Mouse (Mus musculus) heart, embryonic 12.5 days (tissue): Measurements from ENCODE around the gene Klhdc8a. TPM values are rescaled to one million over a fixed set of nuclear protein-coding genes. Genes with fewer than 3 reads are reported as not detected.
"Not testable (repeated sequence)": the region's sequence is repeated elsewhere in the genome, so short reads cannot be mapped to it uniquely, and the experiment has no call there.

ENCODE experiments used
- ATAC-seq: fragments of 200-750 bp; cut with Nextera tagmentation; 2 replicates; pipeline ENCODE4 v1.8.0; 2017; ENCODE audit warnings: moderate TSS enrichment, moderate library complexity; ENCODE audit not compliant: insufficient number of reproducible peaks, low FRiP score
- H3K27ac ChIP-seq: fragments of 300-500 bp; sonication (generic); 2 replicates; pipeline ENCODE4 v1.5.1; 2016; ENCODE audit warnings: mild to moderate bottlenecking, moderate library complexity; ENCODE audit not compliant: poor library complexity, severe bottlenecking
- H3K27me3 ChIP-seq: fragments of 300-500 bp; sonication (generic); replicated peaks from 2 replicates; pipeline ENCODE4 v1.6.1; 2016; ENCODE audit warnings: mild to moderate bottlenecking, moderate library complexity
- H3K36me3 ChIP-seq: fragments of 300-500 bp; sonication (generic); 2 replicates; pipeline ENCODE4 v1.6.1; 2016; ENCODE audit warnings: mild to moderate bottlenecking, moderate library complexity
- H3K4me1 ChIP-seq: fragments of 300-500 bp; sonication (generic); replicated peaks from 2 replicates; pipeline ENCODE4 v1.6.1; 2016; ENCODE audit warnings: mild to moderate bottlenecking
- H3K4me2 ChIP-seq: fragments of 300-500 bp; sonication (generic); 2 replicates; pipeline ENCODE4 v1.6.1; 2016; ENCODE audit warnings: mild to moderate bottlenecking, moderate library complexity
- H3K4me3 ChIP-seq: fragments of 300-500 bp; sonication (generic); 2 replicates; pipeline ENCODE4 v1.5.1; 2016; ENCODE audit warnings: mild to moderate bottlenecking
- H3K9ac ChIP-seq: fragments of 300-500 bp; sonication (generic); 2 replicates; pipeline ENCODE4 v1.6.1; 2016; ENCODE audit warnings: mild to moderate bottlenecking, moderate library complexity
- H3K9me3 ChIP-seq: fragments of 300-500 bp; sonication (generic); replicated peaks from 2 replicates; pipeline ENCODE4 v1.6.1; 2016; ENCODE audit warnings: mild to moderate bottlenecking, moderate library complexity
- WGBS: fragments of 180-500 bp; shearing (Covaris S2); methylation state at CpG from one replicate; pipeline ENCODE4 v1.1.7; 2016; 5-methylcytosine and 5-hydroxymethylcytosine counted together
- polyA plus RNA-seq: library from polyadenylated mRNA; unstranded; fragments of >200 nt; fragmentation: Nextera tagmentation; extraction: Ambion mirVana; gene quantifications from 2 replicates; pipeline ENCODE4 v1.2.1, GENCODE M21; 2016

The Klhdc8a gene
- polyA plus RNA-seq, 1 experiment from 2014 or later, result 0.55 TPM

DNA sequence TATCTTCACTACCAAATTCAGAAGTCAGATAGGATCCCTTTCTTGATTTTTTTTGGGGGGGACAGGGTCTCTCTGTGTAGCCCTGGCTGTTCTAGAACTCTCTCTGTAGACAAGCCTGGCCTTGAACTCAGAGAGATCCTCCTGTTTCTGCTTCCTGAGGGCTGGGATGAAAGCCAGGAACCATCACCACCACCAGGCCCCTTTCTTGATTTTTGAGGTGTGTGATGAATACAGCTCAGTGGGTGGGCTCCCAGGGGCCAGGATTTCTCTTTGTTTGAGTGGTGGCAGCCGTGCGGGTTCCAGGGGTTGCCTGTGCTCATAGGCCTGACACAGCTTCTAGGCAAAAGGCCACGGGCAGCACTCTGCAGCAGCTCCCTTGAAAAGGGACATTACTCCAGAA, 27.2 kb upstream of the Klhdc8a start:
- Histone ChIP-seq H3K4me3 (no peak overlapping the region), H3K36me3 (no peaks in the 10 kb centered on the region), H3K9me3 (no peaks in the 10 kb centered on the region), H3K4me1 (peaks cover 29% of the 10 kb centered on the region), H3K27ac (no peak overlapping the region), H3K9ac (no peak overlapping the region), H3K27me3 (no peaks in the 10 kb centered on the region), H3K4me2 (no peak overlapping the region)
- no peak for ATAC-seq
- 80% methylated on average over 3 of the region's 3 CpGs for WGBS

DNA sequence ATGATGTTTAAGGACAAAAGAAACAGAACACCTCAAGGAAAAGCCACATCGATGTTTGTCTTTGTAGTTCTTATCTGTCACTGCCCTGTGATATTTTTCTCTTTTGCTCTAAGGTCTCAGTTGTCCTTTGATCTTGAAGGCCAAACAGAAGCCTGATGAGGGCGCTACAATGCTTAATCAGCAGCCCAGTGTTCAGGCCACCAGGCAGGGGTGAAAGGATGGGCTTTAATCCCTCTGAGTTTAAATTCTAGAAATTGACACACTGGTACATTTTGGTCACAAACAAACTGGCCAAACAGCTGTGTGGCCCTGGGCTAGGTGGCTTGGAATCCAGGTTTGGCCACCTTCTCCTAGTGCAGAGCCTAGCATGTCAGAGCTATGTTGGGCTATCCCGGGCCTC, 21.7 kb upstream of the Klhdc8a start:
- WGBS, result 57% methylated on average over 3 of the region's 3 CpGs
- H3K27ac ChIP-seq, result no peak overlapping the region
- no peaks in the 10 kb centered on the region for H3K9me3 ChIP-seq
- peaks cover 4% of the 10 kb centered on the region for H3K4me1 ChIP-seq
- no peak for ATAC-seq
- H3K27me3 ChIP-seq, result 0 out of 2 replicates have a peak, but pooled peaks cover under 1% of the 10 kb centered on the region
- no peak overlapping the region for H3K4me3 ChIP-seq
- no peak overlapping the region for H3K9ac ChIP-seq
- H3K36me3 ChIP-seq, result no peaks in the 10 kb centered on the region
- H3K4me2 ChIP-seq, result no peak overlapping the region

DNA sequence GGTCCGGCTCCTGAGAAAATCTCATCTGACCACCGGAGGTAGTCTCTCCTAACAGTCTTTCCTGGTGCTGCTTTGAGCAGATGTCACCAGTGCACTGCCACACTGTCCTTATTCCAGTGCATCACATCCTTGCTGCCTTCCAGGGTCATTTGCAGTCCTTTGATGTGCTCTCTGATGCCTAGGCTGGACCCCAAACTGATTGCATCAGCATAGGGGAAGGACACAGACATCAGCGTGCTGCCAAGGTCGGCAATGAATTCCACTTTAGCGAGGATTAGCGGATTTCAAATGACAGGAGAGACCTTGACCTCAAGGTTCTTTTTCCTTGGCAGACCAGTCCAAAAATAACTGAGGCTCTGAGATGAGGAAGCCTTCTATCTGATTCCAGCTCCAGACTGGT, 21.3 kb upstream of the Klhdc8a start:
- 53% methylated on average over 6 of the region's 6 CpGs for WGBS
- Histone ChIP-seq H3K4me1 (peaks cover 4% of the 10 kb centered on the region), H3K4me2 (no peak overlapping the region), H3K4me3 (no peak overlapping the region), H3K9ac (no peak overlapping the region), H3K36me3 (no peaks in the 10 kb centered on the region), H3K27ac (no peak overlapping the region), H3K9me3 (no peaks in the 10 kb centered on the region), H3K27me3 (0 out of 2 replicates have a peak, but pooled peaks cover 5% of the 10 kb centered on the region)
- ATAC-seq, result no peak

DNA sequence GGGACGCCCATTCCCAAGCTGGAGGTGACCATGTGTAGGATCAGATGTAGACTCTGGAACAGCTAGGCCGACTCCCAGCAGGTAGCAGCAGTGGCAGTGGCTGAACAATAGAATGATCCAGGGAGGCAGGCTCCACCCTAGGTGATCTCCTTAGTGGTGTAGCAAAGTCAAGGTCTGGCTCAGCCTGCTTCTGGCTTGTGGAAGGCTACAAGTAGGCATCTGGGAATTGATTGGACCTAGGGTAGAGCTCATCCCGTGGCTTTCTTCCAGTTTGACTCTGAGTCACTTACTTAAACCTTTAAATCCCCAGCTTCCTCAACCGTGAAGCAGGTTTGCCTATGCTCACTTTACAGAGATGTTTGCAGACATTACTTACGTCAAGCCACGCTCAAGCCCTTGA, 17.8 kb upstream of the Klhdc8a start:
- H3K4me1 ChIP-seq, H3K9ac ChIP-seq, H3K9me3 ChIP-seq, H3K27ac ChIP-seq, ATAC-seq, H3K4me2 ChIP-seq, H3K4me3 ChIP-seq, H3K36me3 ChIP-seq: not testable (repeated sequence)
- H3K27me3 ChIP-seq, result 0 out of 2 replicates have a peak, but pooled peaks cover 12% of the 10 kb centered on the region
- 63% methylated on average over 6 of the region's 6 CpGs for WGBS

DNA sequence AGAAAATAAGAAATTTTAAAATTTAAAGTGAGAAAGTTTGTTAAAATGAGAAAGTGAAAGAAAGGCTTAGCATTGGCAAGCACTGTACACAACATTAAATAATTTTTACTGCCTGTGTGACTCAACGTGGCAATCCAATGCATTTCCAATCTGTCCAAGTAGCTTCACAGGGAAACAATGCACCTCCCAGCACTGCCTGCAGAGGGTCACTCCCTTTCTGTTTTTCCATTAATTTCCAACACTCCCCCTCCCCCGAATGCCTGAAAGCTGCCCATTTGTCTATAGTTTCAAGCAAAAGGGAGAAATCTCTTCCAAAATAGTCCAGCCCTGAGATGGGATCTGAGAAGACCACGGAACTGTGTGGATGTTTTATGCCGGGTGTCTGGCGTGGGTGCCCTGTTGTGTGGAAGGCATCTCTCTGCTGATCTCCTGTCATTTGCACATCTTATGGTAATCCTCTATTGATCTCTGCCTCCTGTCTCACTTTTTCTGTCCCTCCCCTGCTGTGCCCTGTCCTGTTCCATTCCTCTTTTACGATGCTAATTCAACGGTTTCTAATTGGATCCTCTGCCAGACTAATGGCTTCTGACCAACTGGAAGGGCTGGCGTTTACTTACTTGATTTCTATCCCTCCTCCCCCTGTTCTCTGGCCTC, 16.8 kb upstream of the Klhdc8a start:
- no peak overlapping the region for H3K9ac ChIP-seq
- H3K36me3 ChIP-seq, result no peaks in the 10 kb centered on the region
- H3K27ac ChIP-seq, result no peak overlapping the region
- 31% methylated on average over 8 of the region's 8 CpGs for WGBS
- H3K27me3 ChIP-seq, result 0 out of 2 replicates have a peak, but pooled peaks cover 12% of the 10 kb centered on the region
- peaks cover 4% of the 10 kb centered on the region for H3K4me1 ChIP-seq
- no peak overlapping the region for H3K4me2 ChIP-seq
- no peak for ATAC-seq
- no peak overlapping the region for H3K4me3 ChIP-seq
- no peaks in the 10 kb centered on the region for H3K9me3 ChIP-seq

DNA sequence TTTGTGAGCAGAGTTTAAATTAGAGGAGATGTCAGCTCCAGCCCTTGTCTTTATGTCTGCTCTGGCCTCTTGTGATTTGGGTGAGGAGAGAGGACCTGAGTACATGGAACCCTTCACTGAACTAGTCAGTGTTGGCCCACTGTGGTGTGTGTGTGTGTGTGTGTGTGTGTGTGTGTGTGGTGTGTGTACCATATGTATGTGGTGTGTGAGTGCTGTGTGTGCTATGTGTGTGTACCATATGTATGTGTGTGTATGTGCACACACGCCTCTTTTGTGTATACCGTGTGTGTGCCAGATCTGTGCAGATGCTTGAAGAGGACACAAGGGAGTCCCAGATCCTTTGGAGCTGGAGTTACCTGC, 16.3 kb upstream of the Klhdc8a start:
- Histone ChIP-seq H3K4me2 (no peak overlapping the region), H3K27ac (no peak overlapping the region), H3K4me3 (no peak overlapping the region), H3K27me3 (0 out of 2 replicates have a peak, but pooled peaks cover 12% of the 10 kb centered on the region), H3K9ac (no peak overlapping the region), H3K9me3 (no peaks in the 10 kb centered on the region), H3K36me3 (no peaks in the 10 kb centered on the region), H3K4me1 (peaks cover 3% of the 10 kb centered on the region)
- WGBS, result 83% methylated on average over 2 of the region's 2 CpGs
- no peak for ATAC-seq

DNA sequence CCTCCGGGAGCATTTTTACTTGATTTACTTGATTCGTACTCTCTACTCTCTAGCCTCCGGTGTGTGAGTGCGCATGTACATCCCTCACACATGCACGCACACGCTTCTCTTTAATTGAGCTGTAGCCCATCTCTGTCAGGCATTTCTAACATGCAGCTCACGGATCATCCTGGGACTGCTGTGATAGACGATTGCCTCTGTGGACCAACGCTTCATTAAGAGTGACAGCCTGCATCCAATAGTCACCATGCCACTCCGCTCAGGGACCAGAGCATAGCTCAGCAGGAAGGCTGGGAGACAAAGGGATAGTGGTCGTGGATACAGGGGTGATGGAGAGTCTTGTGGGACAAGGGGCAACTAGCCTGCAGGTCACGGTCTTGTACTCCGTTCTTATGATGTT, 15.4 kb upstream of the Klhdc8a start:
- 74% methylated on average over 13 of the region's 13 CpGs for WGBS
- Histone ChIP-seq H3K36me3 (no peaks in the 10 kb centered on the region), H3K9me3 (no peaks in the 10 kb centered on the region), H3K9ac (no peak overlapping the region), H3K4me3 (no peak overlapping the region), H3K27me3 (0 out of 2 replicates have a peak, but pooled peaks cover 12% of the 10 kb centered on the region), H3K4me2 (no peak overlapping the region), H3K4me1 (peaks cover 12% of the 10 kb centered on the region), H3K27ac (no peak overlapping the region)
- ATAC-seq, result no peak

DNA sequence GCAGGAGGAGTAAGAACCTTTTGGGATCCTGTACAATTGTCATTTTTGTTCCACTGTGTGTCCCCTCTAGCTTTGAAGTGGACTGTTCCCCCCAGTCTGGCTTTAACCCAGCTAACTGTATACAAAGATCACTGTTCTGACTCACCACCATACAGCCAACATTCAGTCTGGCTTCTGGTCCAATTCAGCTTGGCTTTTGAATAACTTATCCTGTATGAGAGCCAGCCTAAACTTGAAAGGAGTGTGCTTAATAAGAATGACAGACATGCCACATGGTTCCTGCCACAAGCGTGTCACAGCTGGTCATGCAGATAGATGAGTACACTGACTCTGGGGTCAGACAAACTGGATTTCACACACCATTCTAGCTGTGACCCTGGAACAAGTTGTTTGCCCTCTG, 11.7 kb upstream of the Klhdc8a start:
- no peak overlapping the region for H3K9ac ChIP-seq
- H3K36me3 ChIP-seq, result no peaks in the 10 kb centered on the region
- no peak overlapping the region for H3K4me2 ChIP-seq
- ATAC-seq, result no peak
- 0 out of 2 replicates have a peak, but pooled peaks cover 15% of the 10 kb centered on the region for H3K27me3 ChIP-seq
- H3K9me3 ChIP-seq, result no peaks in the 10 kb centered on the region
- H3K4me3 ChIP-seq, result no peak overlapping the region
- WGBS, result 84% methylated on average over 1 of the region's 1 CpGs
- no peak overlapping the region for H3K27ac ChIP-seq
- peaks cover 31% of the 10 kb centered on the region for H3K4me1 ChIP-seq

DNA sequence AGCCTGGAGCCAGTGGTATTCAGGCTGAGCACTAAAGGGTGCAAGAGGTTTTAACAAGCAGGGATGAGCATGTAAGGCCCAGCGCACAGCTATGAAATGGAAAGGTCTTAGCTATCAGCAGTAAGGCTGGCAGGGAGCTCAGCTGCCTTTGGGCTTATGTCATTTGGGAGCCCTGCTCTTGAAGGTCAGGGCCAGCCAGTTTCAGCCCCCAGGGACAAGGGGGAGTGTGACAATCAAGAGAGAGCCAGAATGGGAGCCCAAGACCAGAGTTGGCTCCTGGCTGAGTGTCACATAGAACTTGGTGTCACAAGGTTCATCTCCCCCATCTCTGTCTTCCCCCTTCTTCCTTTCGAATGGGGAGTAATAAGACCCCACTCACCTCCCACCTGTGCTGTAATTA, 11.0 kb upstream of the Klhdc8a start:
- H3K9ac ChIP-seq, result no peak overlapping the region
- H3K36me3 ChIP-seq, result no peaks in the 10 kb centered on the region
- 0 out of 2 replicates have a peak, but pooled peaks cover 9% of the 10 kb centered on the region for H3K27me3 ChIP-seq
- no peaks in the 10 kb centered on the region for H3K9me3 ChIP-seq
- 44% methylated on average over 2 of the region's 2 CpGs for WGBS
- no peak overlapping the region for H3K4me2 ChIP-seq
- peaks cover 38% of the 10 kb centered on the region for H3K4me1 ChIP-seq
- H3K27ac ChIP-seq, result peak overlapping the region; percentile 13; the same call in 1 of the 2 replicates
- no peak for ATAC-seq
- no peak overlapping the region for H3K4me3 ChIP-seq

DNA sequence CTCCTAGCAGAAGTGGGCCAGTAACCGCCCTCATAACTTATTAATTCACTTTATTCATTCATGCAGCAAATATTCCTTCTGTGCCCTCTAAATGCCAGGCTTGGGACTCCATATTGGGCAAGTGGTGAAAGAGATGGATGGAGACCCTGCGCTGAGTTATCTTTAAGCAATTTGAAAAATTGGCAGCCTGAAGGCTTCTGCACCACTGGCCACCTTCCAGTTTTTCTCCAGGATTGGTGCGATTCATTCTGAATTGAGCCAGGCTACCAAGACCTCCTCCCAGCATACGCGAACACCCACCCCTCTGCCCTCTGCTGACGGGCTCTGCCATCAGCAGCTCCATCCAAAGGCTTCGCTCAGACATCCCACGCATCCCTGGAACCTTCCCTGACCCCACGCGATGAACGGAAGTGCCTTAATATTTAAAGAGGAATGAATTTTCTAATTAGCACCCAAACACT, 10.4 kb upstream of the Klhdc8a start:
- Histone ChIP-seq H3K4me1 (peaks cover 44% of the 10 kb centered on the region), H3K4me2 (no peak overlapping the region), H3K27ac (peak overlapping the region; percentile 13; the same call in 1 of the 2 replicates), H3K9me3 (no peaks in the 10 kb centered on the region), H3K9ac (no peak overlapping the region), H3K4me3 (no peak overlapping the region), H3K27me3 (0 out of 2 replicates have a peak, but pooled peaks cover 9% of the 10 kb centered on the region), H3K36me3 (no peaks in the 10 kb centered on the region)
- WGBS, result 22% methylated on average over 11 of the region's 11 CpGs
- no peak for ATAC-seq

DNA sequence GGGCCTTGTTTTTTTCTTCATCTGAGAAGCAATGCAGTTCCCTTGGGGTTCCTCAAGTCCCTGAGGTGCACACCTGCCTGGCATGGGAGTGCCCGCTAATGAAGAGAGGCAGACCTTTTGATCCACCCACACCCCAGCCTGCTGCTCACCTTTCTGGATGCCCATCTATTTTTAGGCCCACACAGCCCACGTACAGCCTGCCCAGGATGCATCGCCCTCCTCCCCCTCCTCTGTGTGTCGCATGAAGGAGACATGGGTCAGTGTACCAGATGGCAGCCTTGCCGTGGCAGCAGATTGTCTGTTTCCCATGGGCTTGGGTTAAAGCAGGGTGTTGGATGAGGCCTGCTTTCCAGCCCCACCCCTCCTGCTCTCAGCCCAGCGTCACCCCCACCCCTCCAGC, 8.5 kb upstream of the Klhdc8a start:
- H3K27me3 ChIP-seq, result peaks cover 13% of the 10 kb centered on the region
- 0 out of 2 replicates have a peak overlapping the region, but pooled peaks have one; percentile 28 for H3K9ac ChIP-seq
- H3K27ac ChIP-seq, result no peak overlapping the region
- H3K36me3 ChIP-seq, result no peaks in the 10 kb centered on the region
- WGBS, result 64% methylated on average over 6 of the region's 6 CpGs
- no peaks in the 10 kb centered on the region for H3K9me3 ChIP-seq
- no peak for ATAC-seq
- H3K4me3 ChIP-seq, result no peak overlapping the region
- H3K4me1 ChIP-seq, result peaks cover 45% of the 10 kb centered on the region
- no peak overlapping the region for H3K4me2 ChIP-seq
